Comparison of ENCODE assay signal across 26 mouse cellular contexts in the genomic region with DNA sequence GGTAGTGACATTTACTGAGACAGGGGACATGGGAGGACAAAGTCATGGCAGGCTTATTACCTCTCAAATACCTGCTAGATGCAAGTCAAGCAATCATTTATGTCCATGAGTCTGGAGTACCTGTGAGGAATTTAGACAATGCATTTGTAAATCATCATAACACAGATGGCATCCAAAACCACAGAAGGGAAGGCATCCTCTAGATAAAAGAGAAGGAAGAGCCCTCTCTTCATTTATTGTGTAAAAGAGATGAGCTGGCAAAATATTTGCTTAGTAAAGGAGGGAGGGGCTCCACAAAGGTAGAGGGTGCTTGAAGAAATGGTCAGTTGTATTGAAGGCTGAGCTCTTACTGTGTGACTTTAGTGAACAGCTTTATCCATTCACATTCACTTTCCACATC.
"Had no signal": no experiment of that assay in that cellular context is flagged by ENCODE, and none has a peak within 500 bp of the region (broad histone marks: within the 10 kb centered on the region; RNA-seq: fewer than 3 reads in every experiment).

No protein-coding gene starts in this region.

- ATAC-seq: forebrain, embryonic 13.5 days; forebrain, embryonic 14.5 days; forebrain, embryonic 15.5 days; forebrain, embryonic 16.5 days; forebrain, postnatal 0 days had no signal

- H3K27ac ChIP-seq: embryonic facial prominence, embryonic 10.5 days; embryonic facial prominence, embryonic 12.5 days; embryonic facial prominence, embryonic 13.5 days; embryonic facial prominence, embryonic 15.5 days; forebrain, embryonic 10.5 days; forebrain, embryonic 12.5 days; forebrain, embryonic 13.5 days; forebrain, embryonic 15.5 days; heart, adult 2 months; heart, embryonic 10.5 days had no signal

- H3K4me2 ChIP-seq: embryonic facial prominence, embryonic 12.5 days; embryonic facial prominence, embryonic 13.5 days; embryonic facial prominence, embryonic 15.5 days; forebrain, embryonic 12.5 days; forebrain, embryonic 13.5 days; forebrain, embryonic 15.5 days; heart, embryonic 11.5 days had no signal

- H3K4me3 ChIP-seq: embryonic facial prominence, embryonic 10.5 days; embryonic facial prominence, embryonic 12.5 days; embryonic facial prominence, embryonic 13.5 days; embryonic facial prominence, embryonic 15.5 days; erythroblast, embryonic 14.5 days; forebrain, embryonic 10.5 days; forebrain, embryonic 12.5 days; forebrain, embryonic 13.5 days; forebrain, embryonic 15.5 days; heart, adult 2 months; heart, embryonic 10.5 days had no signal

- H3K4me1 ChIP-seq: embryonic facial prominence, embryonic 10.5 days; embryonic facial prominence, embryonic 12.5 days; embryonic facial prominence, embryonic 13.5 days; embryonic facial prominence, embryonic 15.5 days; forebrain, embryonic 10.5 days; forebrain, embryonic 12.5 days; forebrain, embryonic 13.5 days; forebrain, embryonic 15.5 days; heart, embryonic 10.5 days had no signal

- H3K9me3 ChIP-seq: embryonic facial prominence, embryonic 10.5 days; embryonic facial prominence, embryonic 12.5 days; embryonic facial prominence, embryonic 13.5 days; embryonic facial prominence, embryonic 15.5 days; forebrain, embryonic 10.5 days; forebrain, embryonic 12.5 days; forebrain, embryonic 13.5 days; forebrain, embryonic 15.5 days; heart, embryonic 10.5 days had no signal

- H3K36me3 ChIP-seq: embryonic facial prominence, embryonic 10.5 days; embryonic facial prominence, embryonic 12.5 days; embryonic facial prominence, embryonic 13.5 days; embryonic facial prominence, embryonic 15.5 days; forebrain, embryonic 10.5 days; forebrain, embryonic 12.5 days; forebrain, embryonic 15.5 days; heart, embryonic 10.5 days had no signal

- H3K27me3 ChIP-seq: embryonic facial prominence, embryonic 12.5 days; embryonic facial prominence, embryonic 13.5 days; embryonic facial prominence, embryonic 15.5 days; forebrain, embryonic 12.5 days; forebrain, embryonic 13.5 days; forebrain, embryonic 15.5 days had no signal

- DNase-seq: cerebellum, adult 9-11 months; cerebellum, postnatal 10 days; cerebellum, postnatal 14 days; cerebellum, postnatal 25 days; cerebellum, postnatal 36 days; embryo, embryonic 11 days; forebrain, postnatal 0 days; gastrocnemius, postnatal 10 days; gastrocnemius, postnatal 25 days; gastrocnemius, postnatal 36 days; heart, adult 11 months; heart, adult 18-20 months; heart, adult 2 months had no signal

- H3K9ac ChIP-seq: embryonic facial prominence, embryonic 12.5 days; embryonic facial prominence, embryonic 13.5 days; embryonic facial prominence, embryonic 15.5 days; forebrain, embryonic 12.5 days; forebrain, embryonic 13.5 days; forebrain, embryonic 15.5 days; forebrain, postnatal 0 days had no signal
